Mouse (Mus musculus) olfactory bulb, adult 2 months (tissue): ENCODE measurements around the gene Mxi1. TPM values are rescaled to one million over a fixed set of nuclear protein-coding genes. Genes with fewer than 3 reads are reported as not detected.

Experiments
- H3K27ac ChIP-seq: fragments of 200-500 bp; 2 replicates; pipeline ENCODE4 v1.5.1; 2012; ENCODE audit warnings: low read depth, low read length; ENCODE audit not compliant: insufficient read depth
- H3K4me1 ChIP-seq: fragments of 200-500 bp; 2 replicates; pipeline ENCODE4 v1.6.1; 2012; ENCODE audit warnings: low read length; ENCODE audit not compliant: control insufficient read depth, insufficient read depth
- H3K4me3 ChIP-seq: fragments of 200-500 bp; 2 replicates; pipeline ENCODE4 v1.5.1; 2012; ENCODE audit warnings: mild to moderate bottlenecking, low read depth, low read length, moderate library complexity; ENCODE audit not compliant: insufficient read depth
- CTCF ChIP-seq: fragments of 200-500 bp; IDR thresholded peaks from 2 replicates; pipeline ENCODE4 v1.5.1; 2012; ENCODE audit warnings: low read depth, mild to moderate bottlenecking, low read length, moderate library complexity; ENCODE audit not compliant: insufficient read depth
- POLR2A ChIP-seq: fragments of 200-500 bp; IDR thresholded peaks from 2 replicates; pipeline ENCODE4 v1.6.1; 2012; ENCODE audit warnings: mild to moderate bottlenecking, low read depth, low read length, moderate library complexity; ENCODE audit not compliant: insufficient read depth
- WGBS: fragments of 180-500 bp; shearing (Covaris S2); methylation state at CpG from one replicate; pipeline ENCODE4 v1.1.7; 2018; 5-methylcytosine and 5-hydroxymethylcytosine counted together
- polyA plus RNA-seq: library from polyadenylated mRNA; stranded (reverse); fragments of >200 nt; gene quantifications from 2 replicates; pipeline ENCODE4 v1.2.4, GENCODE M21; 2012; ENCODE audit warnings: low replicate concordance; ENCODE audit not compliant: missing spikeins, insufficient read depth, insufficient read length

The Mxi1 gene
- polyA plus RNA-seq, 1 experiment, result not detected

DNA sequence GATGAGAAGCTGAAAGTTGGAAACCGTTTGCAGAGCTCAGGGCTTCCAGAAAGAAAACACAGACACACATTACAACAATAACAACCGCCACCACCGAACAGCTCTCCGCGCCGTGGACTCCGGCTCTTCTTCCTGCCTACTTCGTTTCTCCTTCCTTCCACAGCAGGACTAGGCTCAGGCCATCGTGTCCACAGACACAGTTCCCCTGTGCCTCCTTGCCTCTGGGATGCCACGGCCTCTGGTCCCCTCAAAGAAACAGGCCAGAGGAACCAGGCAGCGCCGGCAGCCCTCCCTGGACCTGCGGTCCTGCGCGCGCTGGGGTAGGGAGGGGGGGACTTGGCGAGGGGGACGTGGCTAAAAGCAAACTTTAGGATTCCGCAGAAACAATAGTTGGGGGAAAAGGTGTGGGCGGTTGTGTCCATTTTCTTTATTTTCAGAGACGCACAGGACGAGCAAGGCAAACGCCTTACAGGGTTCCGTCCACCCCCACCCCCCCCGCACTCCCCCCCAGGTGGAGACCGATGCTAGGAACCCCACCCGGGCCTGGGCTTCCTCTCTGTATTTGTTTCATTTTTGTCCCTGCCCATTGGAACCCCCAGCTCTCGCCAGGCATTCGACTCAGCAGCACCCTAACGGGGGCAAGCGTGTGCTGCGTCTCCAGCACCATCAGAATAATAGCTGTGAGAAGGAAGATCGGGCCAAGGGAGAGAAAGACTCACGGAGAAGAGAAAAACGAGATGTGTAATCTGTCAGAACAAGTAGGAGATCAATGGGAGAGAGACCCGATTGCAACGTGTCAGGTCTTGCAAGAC, 1.4 kb downstream of the Mxi1 start:
- peak overlapping the region; percentile 99 for H3K27ac ChIP-seq
- WGBS, result under 1% methylated on average over 37 of the region's 37 CpGs
- TF ChIP-seq POLR2A (no peak), CTCF (no peak)
- H3K4me3 ChIP-seq, result peak overlapping the region; percentile 98
- H3K4me1 ChIP-seq, result peaks cover 16% of the 10 kb centered on the region

DNA sequence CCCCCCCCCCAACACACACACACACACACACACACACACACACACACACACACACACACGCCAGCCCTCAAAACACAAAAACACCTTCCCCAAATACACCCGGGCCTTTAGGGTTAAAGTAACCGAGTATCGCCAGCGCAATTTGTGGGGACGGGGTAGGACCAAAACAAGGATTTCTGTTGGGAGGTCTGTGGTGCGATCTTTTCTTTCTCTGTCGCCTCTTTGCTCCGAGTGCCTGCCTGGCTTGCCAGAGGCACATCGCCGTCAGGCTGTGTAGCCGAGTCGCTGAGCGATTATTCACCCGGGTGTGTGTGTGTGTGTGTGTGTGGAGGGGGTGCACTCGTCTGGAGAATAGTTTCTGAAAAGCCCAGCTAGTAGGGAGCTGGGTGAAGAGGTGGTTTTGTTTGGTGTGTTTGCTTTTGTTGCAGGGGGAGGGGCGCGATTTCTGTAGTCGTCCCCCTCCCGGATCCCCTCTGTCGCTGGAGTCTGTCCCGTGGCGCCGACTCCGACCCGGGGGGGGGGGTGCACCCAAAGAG, 2.1 kb downstream of the Mxi1 start:
- WGBS, result under 1% methylated on average over 26 of the region's 26 CpGs
- Histone ChIP-seq H3K27ac (peak overlapping the region; percentile 99), H3K4me3 (peak overlapping the region; percentile 98), H3K4me1 (peaks cover 19% of the 10 kb centered on the region)
- TF ChIP-seq POLR2A, result no peak
- no peak for TF ChIP-seq CTCF

DNA sequence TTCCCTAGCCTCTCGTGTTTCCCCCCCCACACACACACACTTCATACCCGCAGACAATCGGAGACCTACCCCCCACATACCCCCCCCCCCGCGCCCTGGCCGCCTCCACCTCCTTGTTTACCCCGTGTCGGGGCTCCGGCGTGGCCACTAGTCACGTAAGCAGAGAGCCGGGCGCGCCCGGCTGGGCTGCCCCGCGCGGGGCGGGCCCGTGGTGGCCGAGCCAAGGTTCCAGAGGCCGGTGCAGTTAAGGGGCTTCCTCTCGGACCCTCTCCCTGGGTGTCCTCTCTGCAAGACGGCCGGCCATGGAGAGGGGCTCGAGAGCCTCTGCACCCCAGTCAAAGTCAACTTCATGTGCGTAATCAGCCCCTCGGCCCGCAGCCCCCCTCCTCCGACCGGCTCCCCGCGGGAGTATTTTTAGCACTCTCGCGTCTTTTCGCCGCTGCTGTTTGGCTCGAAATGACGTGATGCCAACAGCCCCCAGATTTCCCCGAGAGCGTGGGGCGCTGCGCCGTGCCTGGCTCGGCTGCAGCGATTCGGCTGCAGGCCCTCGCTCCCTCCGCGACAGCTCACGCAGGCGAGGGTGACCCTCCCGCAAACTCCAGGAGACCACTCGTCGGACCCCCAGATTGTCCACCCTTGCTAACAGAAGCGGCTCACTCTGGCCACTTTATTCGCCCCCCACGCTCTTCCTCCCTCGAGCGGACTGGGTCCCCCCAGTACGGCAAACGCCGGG, 2.8 kb downstream of the Mxi1 start:
- peak; percentile 62; the same call in 1 of the 2 replicates for TF ChIP-seq POLR2A
- no peak for TF ChIP-seq CTCF
- H3K4me3 ChIP-seq, result peak overlapping the region; percentile 98
- peak overlapping the region; percentile 100 for H3K27ac ChIP-seq
- under 1% methylated on average over 63 of the region's 63 CpGs for WGBS
- peaks cover 21% of the 10 kb centered on the region for H3K4me1 ChIP-seq

DNA sequence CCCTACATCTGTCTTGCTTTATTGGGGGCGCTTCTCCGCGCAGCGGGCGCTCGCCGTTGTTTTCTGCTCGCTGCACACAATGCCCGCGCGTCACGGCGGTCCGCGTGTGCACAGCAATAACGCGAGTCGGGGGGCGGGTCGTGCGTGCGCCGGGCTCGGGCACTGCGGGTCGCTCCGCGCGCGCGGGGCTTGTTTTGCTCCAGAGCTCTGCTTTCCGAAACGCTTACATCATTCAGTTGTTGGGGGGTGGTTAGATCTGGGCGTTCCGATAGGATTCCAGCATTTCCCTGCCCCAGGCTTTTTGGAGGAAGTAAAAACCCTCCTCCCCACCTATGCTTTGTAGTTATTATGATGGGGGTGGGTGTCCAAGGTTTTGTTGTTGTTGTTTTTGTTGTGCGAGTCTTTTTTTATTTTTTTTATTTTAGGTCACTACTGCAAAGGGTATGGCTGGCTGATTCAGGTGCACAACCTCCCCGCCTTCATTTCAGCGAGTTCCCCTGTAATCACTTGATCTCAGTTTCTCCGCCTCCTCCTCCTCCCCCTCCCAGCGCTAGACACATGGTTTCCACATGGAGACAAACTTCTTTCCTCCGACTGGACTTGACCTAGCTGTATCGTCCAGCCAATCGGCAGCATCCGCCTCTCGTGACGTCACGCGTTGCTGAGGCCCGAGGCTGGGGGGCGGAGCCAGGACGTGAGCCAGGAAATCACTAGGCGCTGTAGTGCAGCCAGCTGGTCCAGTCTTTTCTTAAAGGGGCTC, 3.5 kb downstream of the Mxi1 start:
- TF ChIP-seq CTCF (no peak), POLR2A (peak; percentile 33; the same call in 1 of the 2 replicates)
- peak overlapping the region; percentile 98 for H3K4me3 ChIP-seq
- peak overlapping the region; percentile 100 for H3K27ac ChIP-seq
- peaks cover 27% of the 10 kb centered on the region for H3K4me1 ChIP-seq
- WGBS, result under 1% methylated on average over 52 of the region's 52 CpGs

DNA sequence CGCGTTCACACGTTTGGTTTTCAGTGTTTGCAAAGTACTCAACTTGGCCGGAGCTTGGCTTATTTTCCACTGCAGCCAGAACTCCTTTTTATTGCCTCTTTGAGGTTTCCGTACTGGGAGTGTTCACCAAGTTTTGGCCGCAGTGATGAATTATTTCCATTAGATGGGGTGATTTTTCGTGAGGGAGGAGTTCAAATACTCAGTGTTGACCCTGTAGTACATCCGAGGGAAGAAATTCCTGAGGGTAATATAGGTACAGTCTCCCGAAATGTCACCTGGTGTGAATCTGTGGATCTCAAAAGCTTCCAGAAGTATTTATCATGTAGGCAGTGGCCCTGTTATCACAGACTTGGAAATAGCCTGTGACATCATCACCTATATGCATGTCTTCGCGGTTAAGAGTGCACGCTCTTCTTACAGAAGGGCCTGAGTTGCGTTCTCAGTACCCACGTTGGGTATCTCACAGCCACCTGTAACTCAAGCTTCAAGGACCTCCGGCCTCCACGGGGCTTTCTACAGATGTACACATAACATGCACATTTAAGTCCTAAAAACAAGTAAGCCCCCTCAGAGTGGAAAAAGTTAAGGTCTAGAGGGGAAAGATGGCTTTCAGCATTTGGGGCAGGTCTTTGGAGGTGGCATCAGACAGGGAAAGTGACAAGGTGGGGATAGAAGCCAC, 4.4 kb downstream of the Mxi1 start:
- TF ChIP-seq CTCF, result no peak
- TF ChIP-seq POLR2A, result no peak
- H3K4me3 ChIP-seq, result peak overlapping the region; percentile 41
- peaks cover 26% of the 10 kb centered on the region for H3K4me1 ChIP-seq
- 39% methylated on average over 16 of the region's 16 CpGs for WGBS
- H3K27ac ChIP-seq, result peak overlapping the region; percentile 50

DNA sequence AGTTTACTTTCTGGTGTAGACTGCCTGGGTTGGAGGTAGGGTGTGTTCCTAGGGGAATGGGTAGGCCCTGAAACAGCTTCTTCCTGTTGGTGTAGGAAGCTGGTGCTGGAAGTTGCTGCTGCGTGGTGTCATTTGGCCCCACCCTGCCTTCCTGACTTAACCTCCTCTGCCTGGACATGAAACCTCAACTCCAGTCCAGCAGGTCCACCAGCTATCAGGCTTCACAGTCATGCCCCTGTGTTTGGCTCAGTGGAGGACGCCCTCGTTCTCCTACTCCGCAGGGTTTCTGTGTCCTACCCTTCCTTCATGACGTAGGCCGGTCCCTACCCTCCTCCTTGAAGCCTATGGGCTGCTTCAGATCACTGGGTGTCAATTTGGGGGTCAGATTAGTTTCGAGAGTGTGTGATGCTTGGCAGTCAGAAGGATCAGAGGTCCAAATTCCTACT, 4.9 kb downstream of the Mxi1 start:
- TF ChIP-seq POLR2A (no peak), CTCF (no peak)
- peaks cover 22% of the 10 kb centered on the region for H3K4me1 ChIP-seq
- H3K27ac ChIP-seq, result no peak overlapping the region
- WGBS, result 75% methylated on average over 7 of the region's 7 CpGs
- H3K4me3 ChIP-seq, result no peak overlapping the region

DNA sequence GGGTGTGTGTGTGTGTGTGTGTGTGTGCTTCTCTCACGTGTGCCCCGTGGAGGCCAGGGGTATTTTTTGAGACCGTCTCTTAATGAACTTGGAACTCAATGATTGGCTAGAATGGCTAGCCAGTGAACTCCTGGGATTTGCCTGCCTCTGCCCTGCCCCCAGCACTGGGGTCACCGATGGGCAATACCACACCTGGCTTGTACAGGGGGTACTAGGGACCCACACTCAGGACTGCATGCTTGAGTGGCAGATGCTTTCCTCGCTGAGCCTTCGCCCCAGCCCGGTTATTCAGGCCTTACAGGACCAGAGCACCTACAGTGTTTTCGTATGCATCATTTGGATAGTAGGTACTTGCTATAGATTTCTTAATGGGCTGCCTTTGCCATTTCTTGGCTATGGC, 5.8 kb downstream of the Mxi1 start:
- TF ChIP-seq POLR2A, result no peak
- TF ChIP-seq CTCF, result no peak
- Histone ChIP-seq H3K4me3 (no peak overlapping the region), H3K27ac (no peak overlapping the region), H3K4me1 (peaks cover 22% of the 10 kb centered on the region)
- WGBS, result 86% methylated on average over 8 of the region's 8 CpGs

DNA sequence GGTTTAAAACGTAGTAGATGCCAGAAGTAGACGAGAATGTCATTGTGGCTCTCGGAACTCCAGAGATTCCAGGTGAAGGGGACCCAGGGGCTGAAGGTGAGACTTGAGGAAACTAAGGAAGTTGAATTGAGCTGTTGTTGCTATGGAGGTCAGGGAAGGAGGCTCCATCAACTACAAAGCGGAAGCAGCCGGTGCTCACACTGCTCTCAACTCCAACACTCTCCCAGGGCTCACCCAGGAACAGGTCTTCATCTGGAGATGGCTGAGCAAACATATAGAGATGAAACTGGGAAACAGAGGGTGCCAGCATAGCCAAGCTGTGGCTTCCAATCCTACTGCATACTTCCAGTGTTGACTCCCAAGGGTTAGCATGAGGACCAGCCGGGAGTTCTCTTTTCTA, 6.6 kb downstream of the Mxi1 start:
- H3K4me1 ChIP-seq, result peaks cover 27% of the 10 kb centered on the region
- WGBS, result 73% methylated on average over 6 of the region's 6 CpGs
- H3K27ac ChIP-seq, result no peak overlapping the region
- TF ChIP-seq CTCF (no peak), POLR2A (no peak)
- no peak overlapping the region for H3K4me3 ChIP-seq
